Mouse (Mus musculus) B cell, adult (primary cell): ENCODE measurements around the gene Dennd2c. TPM values are rescaled to one million over a fixed set of nuclear protein-coding genes. Genes with fewer than 3 reads are reported as not detected.

Source experiments
- total RNA-seq: library from RNA; stranded (reverse); gene quantifications from 4 replicates; pipeline ENCODE4 v1.2.4, GENCODE M21; 2023; ENCODE audit not compliant: inconsistent age

The Dennd2c gene
- 0.15 to 0.24 TPM (median 0.22 TPM) in 3 of 4 replicates, not detected in the other for total RNA-seq

GRCm38 (mm10) chr3:103102454-103103390 lies at the start of gene Dennd2c:
Gene Dennd2c, plus strand, starts transcription at chr3:103102604.

GRCm38 (mm10) chr3:103058207-103059157 lies 43.9 kb upstream of the Dennd2c start, which contains the start of gene Nras:
Gene Nras, plus strand, starts transcription at chr3:103058285.

GRCm38 (mm10) chr3:103073771-103074170 lies 28.6 kb upstream of the Dennd2c start, which contains the start of gene Ampd1:
Gene Ampd1, plus strand, starts transcription at chr3:103074014.

GRCm38 (mm10) chr3:103171505-103172267 lies 69.3 kb downstream of the Dennd2c start, which contains the start of gene Bcas2:
Gene Bcas2, plus strand, starts transcription at chr3:103171655.

Other genes starting within 250 kb of the Dennd2c start
- 0.30 TPM in 1 of 4 replicates, not detected in the others for gene Sycp1, start 166.5 kb upstream of the Dennd2c start, total RNA-seq
- not detected in 4 replicates for gene Nr1h5, start 138.5 kb upstream of the Dennd2c start, total RNA-seq
- 104 to 139 TPM (median 129 TPM) in 4 replicates for gene Sike1, start 106.9 kb upstream of the Dennd2c start, total RNA-seq
- 464 to 517 TPM (median 503 TPM) in 4 replicates for gene Csde1, start 82.2 kb upstream of the Dennd2c start, total RNA-seq
- 98.2 to 110 TPM (median 106 TPM) in 4 replicates for gene Nras, start 44.3 kb upstream of the Dennd2c start, total RNA-seq
- gene Ampd1, start 28.6 kb upstream of the Dennd2c start, total RNA-seq = 0.30 to 1.1 TPM (median 0.73 TPM) in 4 replicates
- 89.2 to 109 TPM (median 106 TPM) in 4 replicates for gene Bcas2, start 69.1 kb downstream of the Dennd2c start, total RNA-seq
- gene Trim33, start 176.7 kb downstream of the Dennd2c start, total RNA-seq = 66.7 to 73.5 TPM (median 69.9 TPM) in 4 replicates